Mouse (Mus musculus): Measurements from ENCODE around the gene H2-T23.
A peak's percentile ranks its signal among the peaks of the same experiment; 100 is the strongest.
"Not testable (repeated sequence)": the region's sequence is repeated elsewhere in the genome, so short reads cannot be mapped to it uniquely, and the experiment has no call there.

The H2-T23 gene

GRCm38 (mm10) chr17:36022922-36023321 is 9.7 kb downstream of the H2-T23 start:
- DNase-seq: no peak

- DNase-seq: no peak
Measured at GRCm38 (mm10) chr17:36022098-36022497, 10.6 kb downstream of the H2-T23 start.

GRCm38 (mm10) chr17:36021309-36021708 is 11.3 kb downstream of the H2-T23 start:
- DNase-seq: no peak

DNA sequence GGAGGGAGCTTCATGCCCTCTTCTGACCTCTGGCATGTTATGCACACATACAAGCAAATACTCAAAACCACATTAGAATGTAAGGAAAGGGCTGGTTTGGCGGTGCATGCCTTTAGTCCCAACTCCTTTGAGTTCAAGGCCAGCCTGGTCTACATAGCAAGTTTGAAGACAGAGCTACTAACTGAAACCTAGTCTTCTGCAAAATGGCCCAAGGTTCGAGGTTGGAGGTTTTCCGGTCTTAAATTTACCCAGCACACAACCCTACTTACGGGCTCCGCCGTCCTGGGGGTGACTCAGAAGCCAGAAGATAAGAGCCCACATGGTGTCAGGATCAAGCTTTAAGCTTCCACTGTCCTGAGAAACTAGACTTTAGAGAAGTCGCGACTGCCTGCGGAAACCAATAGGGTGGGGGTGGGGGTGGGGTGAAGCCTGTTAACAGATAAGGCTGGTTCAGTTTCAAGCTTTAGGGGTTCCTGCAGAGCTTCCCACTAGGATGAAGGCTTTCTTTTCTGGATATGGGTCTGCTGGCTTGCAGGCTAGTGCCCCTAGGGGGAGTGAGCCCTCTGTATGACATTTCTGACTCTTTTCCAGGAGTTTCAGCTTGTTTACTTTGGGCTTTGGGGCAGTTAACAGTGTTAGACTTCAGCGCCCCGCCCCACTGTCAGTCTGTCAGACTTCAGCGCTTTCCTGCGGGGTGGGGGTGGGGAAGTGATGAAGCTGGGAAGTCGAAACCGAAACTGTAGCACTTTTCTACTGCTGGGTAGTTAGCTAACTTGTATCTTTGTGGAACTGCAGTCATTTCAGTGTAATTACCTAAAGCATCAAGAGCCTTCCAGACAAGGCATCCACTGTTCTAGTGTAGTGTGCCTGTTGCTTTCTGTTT is 12.2 kb downstream of the H2-T23 start, which contains the start of gene H2-T24:
Gene H2-T24 (minus strand): TSS at position 370 of the 883 bp plus-strand sequence.
- DNase-seq: no peak

DNA sequence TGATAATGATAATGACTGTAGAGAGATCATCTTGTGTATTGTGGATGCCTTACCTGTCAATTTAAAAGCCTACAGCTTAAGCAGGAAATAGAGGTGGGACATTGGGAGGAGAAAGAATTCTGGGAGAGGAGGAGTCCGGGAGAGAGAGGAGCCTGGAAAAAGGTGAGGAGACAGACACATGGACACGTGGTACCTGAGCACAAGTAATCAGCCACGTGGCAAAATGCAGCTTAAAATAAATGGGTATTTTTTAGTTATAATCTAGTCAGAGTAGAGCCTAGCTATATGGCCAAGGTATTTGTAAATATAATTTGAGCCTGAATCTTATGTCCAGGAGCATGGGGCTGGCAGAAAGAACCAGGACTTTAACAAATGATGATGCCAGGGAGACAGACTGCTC is 13.1 kb downstream of the H2-T23 start:
- DNase-seq: no peak

GRCm38 (mm10) chr17:36018979-36019378 is 13.7 kb downstream of the H2-T23 start:
- DNase-seq: no peak

GRCm38 (mm10) chr17:36017046-36017445 is 15.6 kb downstream of the H2-T23 start:
- no peak for DNase-seq

DNA sequence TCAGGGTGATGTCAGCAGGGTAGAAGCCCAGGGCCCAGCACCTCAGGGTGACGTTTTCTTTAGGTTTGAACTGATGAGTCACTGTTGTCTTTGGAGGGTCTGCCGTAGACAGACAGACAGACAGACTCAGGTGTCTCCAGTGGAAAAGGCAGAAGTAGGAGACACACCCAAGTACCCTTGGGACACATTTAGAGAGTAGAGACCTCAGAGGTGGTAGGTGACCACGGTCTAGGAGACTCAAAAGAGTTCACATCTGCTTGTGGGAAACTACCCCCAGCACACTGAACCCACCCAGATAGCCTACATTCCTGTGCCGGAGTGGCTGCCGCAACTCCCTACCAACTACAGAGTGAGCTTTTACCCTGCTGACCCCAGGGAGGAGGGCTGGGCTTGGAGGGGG is 17.7 kb downstream of the H2-T23 start:
- DNase-seq: no peak

- DNase-seq: not testable (repeated sequence)
Measured at GRCm38 (mm10) chr17:36004409-36004808, 28.2 kb downstream of the H2-T23 start.

- no peak for DNase-seq
Measured at GRCm38 (mm10) chr17:36003331-36003730, 29.3 kb downstream of the H2-T23 start.

DNA sequence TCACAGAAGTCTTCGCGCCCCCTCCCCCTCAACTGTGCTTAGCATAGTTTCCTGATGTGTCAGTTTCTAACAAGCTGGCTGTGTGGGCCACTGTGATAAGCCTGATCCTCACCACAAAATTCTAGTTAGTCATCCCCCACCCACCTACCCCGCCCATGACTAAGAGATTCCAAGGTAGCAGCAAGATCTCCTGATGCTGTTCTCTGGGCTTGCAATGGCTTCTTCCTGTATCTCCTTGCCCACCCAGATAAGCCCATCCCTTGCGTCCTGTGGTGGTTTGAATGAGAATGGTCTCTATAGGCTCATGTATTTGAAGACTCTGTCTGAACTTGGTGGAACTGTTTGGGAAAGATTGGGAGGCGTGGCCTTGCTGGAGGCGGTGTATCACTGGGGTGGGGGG is 30.7 kb downstream of the H2-T23 start:
- DNase-seq: no peak

DNA sequence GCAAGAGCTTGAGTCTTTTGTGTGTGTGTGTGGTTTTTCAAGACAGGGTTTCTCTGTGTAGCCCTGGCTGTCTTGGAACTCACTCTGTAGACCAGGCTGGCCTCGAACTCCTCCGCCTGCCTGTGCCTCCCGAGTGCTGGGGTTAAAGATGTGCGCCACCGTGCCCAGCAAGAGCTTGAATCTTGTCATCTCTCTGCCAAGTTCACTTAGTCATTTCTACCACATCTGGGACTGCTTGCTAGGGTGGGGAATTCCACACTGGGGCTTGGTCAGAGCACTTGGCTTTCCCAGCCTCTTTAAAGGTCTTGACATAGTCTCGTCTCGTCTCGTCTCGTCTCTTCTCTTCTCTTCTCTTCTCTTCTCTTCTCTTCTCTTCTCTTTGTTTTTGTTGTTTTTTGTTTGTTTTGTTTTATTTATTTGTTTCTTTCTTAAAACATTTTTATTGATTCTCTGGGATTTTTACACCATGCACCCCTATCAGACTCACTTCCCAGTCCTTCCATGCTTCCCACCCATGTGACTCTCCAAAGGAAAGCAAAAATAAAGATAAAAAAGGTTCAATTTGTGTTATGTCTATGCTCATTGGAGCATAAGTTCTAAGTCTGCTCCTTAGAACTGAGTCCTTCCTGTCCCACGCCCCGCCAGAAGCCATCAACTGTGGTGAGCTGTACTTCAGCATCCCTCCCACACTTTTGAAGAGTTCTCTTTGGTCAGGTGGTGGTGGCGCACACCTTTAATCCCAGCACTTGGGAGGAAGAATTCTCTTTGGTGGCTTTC is 31.3 kb downstream of the H2-T23 start:
- DNase-seq: no peak

- DNase-seq: no peak
Measured at GRCm38 (mm10) chr17:36000349-36000748, 32.3 kb downstream of the H2-T23 start.

DNA sequence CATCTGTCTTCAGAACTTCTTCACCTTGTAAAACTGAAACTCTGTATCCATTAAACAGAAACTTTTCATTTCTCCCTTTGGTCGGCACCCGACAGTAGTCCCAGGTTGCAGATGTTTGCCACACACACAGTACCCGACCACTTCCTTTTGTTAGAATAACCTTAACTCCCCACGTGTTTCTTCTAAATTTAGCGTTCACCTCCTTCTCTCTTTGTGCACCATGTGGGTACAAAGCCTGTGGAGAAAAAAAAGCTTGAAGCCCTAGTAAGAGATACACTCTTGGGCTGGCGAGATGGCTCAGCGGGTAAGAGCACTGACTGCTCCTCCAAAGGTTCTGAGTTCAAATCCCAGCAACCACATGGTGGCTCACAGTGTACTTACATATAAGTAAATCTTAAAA is 33.3 kb downstream of the H2-T23 start:
- DNase-seq: no peak

- DNase-seq: no peak
Measured at GRCm38 (mm10) chr17:35998545-35999305, 33.9 kb downstream of the H2-T23 start.

DNA sequence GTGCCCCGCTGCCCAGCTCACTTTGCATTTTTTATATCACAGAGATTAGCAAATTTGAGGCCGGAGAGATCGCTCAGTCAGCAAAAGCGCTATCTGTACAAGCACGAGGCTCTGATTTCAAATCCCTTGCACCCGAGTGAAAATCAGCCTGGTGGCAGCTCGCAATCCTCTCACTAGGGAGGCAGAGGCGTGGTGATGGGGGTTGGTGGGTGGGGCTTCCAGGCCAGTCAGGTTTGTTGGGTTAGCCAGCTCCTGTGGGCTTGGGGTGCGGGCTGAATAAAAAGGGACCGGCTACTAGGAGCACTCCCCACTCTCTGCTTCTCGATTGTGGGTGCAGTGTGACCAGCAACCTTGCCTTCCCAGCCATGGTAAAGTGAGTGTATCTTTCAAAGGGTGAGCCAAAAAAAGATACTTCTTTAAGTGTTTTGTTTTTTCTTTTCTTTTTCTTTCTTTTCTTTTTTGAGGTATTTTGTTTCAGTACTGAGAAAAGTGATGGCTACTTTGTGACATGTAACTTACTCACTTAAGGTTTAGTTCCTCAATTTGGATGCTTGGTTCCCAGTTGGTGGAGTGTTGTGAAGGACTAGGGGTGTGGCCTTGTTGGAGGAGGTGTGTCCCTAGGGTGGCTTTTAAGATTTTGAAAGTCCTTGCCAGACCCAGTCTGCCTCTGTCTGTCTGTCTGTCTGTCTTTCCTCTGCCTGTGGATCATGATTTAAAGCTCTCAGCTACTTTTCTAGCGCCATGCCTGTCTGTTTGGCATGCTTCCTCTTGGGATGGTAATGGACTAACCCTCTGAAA is 34.7 kb downstream of the H2-T23 start:
- DNase-seq: no peak

DNA sequence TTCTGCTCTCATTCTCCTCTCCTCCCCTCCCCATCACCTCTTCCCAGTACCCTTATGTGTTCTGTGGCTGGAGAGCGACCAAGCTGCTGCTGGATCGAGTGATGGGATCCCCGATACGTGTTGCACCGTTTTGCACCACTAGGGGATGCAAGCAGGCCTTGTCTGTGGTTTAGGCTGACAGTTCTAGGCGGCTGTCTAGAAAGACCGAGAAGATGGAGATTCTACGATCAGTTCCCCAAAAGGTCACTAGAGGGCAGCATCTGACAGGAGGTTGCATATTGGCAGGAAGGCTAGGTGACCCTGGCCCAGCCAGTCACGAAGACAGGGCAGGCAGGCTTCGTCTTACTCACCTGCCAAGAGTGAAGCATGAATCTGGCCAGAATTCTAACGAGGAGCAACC is 35.7 kb downstream of the H2-T23 start:
- peak; percentile 99 to 100 for DNase-seq

DNA sequence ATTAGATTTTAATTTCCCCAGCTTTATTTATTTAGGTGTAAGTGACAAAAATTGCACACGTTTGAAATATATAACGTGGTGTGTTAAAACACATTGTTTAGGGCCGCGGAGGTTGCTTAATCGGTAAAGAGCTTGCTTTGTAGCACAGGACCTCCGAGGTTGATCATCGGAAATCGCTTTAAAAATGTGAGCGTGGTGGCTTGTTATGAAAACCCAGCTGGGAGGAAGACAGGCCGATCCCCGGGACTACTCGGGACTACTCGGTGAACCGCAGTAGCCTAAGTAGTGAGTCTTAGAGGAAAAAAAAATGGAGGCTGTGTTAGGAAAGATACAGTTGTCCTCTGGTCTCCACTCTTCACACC is 37.8 kb downstream of the H2-T23 start:
- no peak for DNase-seq

DNA sequence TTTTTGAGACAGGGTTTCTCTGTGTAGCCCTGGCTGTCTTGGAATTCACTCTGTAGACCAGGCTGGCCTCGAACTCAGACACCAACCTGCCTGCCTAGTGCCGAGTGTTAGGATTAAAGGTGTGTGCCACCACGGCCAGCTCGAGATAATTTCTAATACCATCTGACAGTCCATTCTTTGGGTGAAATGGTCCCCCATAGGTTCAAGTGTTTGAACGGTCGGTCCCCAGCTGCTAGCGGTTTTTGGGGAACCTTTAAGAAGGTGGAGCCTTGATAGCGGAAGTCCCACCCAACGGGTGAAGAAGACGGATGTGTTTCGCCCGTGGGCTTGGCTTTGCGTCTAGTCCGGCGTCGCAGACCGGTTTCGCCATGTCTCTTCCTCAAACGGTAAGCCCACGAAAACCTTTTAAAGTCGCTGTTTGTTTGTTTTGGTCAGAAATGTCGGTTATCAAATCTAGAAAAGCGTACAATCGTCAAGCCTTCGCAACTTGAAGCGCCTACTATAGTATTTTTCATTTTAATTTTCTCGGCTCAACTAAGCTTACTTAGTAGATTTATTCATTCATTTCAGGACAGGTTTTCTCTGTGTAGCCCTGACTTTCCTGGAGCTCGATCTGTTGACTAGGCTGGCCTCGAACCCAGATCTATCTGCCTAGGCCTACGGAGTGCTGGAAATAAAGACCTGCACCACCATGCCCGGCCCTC is 38.3 kb downstream of the H2-T23 start:
- DNase-seq: peak; percentile 84 to 85

DNA sequence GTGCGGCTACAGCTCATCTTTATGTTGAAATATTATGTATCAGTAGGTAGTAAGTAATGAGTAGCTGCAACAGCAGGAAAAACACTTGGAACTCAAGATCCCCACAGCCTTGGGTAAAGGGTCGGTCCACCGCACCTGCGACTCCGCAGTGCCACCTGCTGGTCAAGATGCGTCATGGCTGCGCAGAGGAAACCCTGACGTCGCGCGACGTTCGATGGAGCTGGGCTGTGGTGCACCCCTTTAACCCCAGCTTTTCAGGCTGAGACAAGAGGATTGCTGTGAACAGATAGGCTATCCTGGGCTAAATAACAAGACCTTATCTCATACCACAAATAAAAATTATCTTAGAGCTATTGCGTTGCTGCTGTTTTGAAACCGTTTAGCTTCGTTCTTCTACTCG is 39.0 kb downstream of the H2-T23 start:
- peak; percentile 86 to 89 for DNase-seq

DNA sequence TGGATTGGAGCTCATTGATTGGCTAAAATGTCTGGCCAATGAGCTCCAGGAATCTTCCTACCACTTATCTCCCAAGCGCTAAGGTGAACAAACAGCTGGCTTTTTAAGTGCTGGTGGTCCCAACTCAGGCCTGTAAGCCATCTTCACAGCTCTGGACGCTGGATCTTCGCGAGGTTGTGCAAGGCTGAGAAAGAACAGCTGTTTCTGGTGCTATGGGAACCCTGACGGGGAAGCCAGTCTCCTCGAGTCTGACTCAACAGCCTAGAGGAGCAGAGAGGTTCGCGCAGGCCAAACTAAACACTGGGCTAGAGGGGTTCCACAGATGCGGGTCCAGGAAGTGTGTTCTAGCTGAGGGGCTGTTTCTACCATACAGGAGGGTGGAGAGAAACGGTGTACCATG is 40.9 kb downstream of the H2-T23 start:
- DNase-seq: no peak

- no peak for DNase-seq
Measured at GRCm38 (mm10) chr17:35981776-35982175, 50.9 kb downstream of the H2-T23 start.

All from cerebellum, postnatal 14 days (tissue).